Mouse (Mus musculus): ENCODE results near the gene Rd3l.

The Rd3l gene

DNA sequence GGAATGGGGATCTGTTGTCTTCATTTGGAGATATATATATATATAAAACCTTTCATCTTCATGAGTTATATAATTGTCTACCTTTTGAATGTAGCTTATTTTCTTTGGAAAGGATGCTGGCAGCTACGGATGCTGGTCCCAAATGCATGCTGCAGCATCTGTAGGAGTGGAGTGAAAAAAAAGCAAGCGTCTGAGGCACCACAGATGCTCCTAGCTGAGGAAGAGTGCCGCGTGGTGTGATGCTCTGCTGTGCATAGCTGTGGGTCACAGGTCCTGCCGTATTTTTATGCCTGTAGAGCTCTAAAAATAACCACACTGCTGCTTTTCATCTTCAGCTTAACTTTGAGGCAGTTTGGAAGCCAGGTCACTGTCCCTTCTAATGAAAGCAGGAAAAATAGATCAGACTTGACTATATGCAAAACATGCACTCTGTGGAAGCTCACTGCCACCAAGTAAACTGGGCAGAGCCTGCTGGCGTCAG lies at the start of gene Rd3l:
Gene Rd3l, minus strand, starts transcription at position 431 of the 481 bp plus-strand sequence.
- no peak for DNase-seq

DNA sequence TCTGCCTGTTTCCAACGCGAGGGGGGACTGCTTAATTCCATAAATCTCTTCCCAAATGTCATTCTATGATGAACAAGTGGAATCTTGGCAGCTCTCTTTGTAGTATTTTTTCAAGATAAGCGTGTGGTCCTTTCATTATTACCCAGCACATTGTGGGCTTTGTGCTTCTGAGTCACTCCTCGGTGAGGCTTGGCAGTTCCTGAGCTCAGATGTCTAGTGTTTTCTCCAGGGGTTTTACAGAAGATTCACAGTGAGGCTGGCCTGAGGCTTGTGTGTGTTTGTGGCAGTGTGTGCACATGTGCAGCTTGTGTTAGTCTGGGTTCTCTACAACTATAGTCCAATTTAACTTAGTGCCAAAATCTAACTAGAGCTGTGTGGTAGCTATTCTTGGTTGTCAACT lies 46.3 kb upstream of the Rd3l start:
- DNase-seq, result no peak

DNA sequence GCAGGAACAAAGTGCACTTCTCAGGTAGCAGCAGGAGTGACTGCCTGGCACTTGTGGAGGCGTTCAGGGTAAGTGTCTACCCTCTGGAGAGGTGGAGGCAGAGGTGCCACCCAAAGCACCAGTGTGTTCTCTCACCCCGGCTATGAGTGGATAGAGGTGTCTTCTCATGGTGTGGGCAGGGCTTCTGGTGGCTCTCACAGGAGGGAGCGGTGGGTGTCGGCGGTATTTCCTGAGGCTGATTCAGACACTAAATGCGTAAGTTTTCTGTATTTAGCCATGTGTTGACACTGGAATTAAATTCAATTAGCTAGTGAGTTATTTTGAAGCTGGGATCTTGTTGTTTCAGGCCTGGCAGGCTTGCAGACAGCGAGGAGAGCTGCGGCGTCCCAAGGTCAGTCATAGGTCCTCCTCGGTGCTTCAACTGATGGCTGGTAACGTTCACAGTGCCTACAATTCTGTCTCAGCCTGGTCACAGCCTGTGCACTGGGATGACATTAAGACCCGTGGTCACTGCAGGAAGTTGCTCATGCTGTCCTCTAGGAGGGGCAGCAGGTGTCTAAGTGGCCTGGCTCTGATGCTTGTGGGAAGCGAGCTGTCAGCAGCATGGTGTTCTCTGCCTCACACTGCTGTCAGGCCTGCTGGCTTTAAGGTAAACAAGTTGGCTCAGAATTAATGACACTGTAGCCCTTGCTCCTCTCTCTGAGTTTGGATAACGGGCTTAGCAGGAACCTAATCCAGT lies 45.0 kb upstream of the Rd3l start:
- DNase-seq, result no peak

DNA sequence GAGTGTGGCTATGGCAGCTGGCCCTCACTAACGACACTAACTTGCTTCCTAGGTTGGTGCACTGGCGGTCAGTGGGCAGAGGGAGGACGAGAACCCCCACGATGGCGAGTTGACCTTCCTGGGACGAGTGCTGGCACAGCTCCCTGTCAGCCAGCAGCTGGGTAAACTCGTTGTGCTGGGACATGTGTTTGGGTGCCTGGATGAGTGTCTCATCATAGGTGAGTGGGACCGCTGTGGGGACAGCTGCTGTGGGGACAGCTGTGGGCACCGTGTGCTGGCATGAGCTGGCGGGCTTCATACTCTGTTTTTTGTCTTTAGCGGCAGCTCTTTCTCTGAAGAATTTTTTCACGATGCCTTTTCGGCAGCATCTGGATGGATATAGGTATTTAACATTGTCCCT lies 44.3 kb upstream of the Rd3l start:
- DNase-seq, result no peak

DNA sequence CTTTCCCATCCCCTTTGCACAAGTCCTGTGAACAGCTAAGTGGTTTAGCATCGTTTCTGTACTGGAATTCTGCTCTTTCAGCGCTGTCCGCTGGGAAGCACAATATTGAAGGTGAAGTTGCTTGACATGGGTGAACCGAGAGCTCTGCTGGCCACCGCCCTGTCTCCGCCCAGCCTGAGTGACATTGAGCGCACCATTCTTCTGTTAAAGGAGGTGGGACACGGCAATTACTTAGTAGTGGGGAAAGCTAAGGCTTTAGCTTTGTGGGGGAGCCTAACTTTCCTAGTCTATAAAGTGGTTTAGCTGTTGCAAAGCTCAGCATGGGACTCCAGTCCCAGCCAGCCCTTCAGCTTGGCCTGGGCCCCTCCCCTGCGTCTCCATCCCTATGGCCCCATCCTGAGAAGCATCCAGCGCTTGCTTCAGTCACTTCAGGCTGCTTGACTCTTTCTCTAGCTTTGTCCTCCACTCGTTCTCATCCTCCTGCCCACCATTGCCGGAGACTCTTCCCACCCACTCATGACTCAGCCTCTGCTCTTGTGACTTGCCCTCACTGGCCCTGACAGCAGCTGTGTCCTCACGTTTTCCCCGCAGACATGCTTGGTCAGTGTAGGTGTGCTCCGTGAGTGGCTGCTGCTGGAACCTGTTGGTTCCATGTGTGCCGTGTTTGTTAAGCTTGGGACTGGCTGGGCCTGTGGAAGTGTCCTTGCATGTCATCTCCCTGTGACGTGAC lies 43.6 kb upstream of the Rd3l start:
- DNase-seq, result no peak

DNA sequence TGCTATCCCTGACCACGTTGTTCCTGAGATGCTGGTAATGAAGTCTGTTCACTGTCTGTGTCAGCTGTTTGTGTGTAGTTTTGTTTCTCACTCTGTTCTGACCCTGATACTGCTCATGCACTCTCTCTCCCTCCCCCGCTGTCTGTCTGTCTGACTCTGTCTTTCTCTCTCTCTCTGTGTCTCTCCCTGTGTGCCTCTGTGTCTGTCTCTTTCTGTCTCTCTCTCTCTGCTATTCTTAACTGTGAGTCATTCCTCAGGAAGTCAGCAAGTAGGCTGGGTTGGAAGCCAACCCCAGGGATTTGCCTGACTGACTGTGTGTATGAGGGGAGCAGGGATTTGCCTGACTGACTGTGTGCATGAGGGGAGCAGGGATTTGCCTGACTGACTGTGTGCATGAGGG lies 42.2 kb upstream of the Rd3l start:
- DNase-seq, result no peak

DNA sequence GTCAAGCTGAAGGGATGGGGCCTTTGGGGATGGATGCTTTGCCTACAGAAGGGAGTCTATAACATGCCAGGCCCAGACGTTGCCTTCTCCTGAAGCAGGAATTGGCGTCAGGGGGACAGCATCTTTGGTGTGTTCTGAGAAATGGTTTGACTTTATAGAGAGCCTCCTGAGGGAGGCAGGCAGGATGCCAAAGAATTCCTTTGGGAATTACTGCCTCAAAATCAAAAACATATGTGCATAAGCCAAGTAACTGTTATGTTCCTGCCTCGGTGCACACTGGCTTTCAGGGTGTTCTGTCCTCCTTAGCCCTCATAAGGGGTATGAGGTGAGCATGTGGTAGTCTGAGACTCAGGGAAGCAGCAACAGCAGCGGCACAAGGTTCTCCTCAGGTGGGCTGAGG lies 35.2 kb upstream of the Rd3l start:
- DNase-seq, result no peak

DNA sequence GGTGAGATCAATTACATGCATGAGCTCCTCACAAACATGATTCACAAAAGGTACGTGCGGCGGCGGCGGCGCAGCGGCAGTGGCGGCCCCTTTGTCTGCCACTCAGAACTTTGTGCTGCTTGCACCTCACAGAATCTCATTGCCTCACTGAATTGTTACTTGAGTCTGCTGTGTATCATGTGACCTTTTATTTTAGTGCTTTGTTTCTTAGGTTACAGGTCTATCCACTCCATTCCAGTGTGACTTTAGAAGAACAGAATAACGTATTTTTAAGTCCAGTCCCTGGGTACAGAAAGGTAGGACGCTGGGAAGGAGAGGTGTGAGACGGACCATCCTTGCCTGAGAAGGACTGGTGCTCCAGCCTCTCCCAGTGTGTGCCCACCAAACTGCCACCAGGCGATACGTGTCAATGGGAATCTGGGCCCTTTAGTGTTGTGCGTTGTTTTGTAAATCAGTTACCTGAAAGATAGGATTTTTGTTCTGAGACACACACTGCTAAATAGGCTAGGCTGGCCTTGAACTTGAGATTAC lies 32.2 kb upstream of the Rd3l start:
- DNase-seq, result no peak

DNA sequence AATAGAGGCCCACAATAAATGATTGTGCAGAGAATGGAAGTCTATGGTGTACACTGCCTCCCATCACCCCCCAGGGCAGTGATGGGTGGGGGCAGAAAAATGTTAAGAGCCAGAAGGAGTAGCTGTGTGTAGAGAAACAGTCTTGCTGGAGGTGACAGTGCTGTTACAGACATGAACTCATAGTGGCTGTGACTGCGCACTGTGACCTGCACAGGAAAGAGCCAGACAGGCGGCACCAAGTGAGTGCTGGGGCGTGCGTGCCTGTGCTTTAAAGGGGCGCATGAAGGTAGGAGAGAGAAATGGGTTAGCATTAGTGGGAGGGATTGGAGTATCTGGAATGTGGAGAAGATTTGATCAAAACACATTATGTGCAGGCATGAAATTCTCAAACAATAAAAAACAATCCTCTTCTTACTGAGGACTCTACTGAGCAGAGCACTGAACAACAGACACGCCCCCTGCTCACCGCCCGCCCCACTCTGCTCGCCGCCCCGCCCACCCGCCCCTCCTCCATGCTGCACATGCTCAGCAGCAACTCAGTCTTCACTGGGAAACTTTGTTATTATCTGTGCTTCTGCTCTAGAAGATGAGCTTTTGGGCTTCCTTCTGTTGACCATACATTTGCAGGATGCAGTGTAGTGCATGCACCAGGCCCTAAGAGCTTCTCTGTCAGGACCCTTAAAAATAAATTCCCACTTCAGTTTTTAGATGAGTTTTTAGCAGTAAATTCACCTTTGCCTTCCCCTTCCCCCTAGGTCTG lies 31.6 kb upstream of the Rd3l start:
- DNase-seq, result no peak

DNA sequence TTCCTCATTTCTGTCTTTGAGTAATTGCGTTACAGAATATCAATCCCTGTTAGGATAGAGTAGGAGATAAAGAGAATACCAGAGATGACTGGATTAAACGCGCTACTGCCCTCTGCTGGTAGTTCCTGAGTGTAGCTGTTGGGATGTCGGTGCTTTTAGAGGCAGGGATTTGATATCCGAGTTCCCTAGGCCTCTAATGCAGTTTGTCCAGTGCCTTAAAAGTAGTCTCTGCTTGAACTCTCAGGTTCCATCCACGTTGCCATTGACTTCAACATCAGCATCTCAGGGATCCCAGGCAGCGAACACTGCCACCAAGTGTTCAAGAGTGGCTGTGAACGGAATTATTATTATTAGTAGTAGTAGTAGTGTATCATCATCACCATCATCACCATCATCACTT lies 20.1 kb upstream of the Rd3l start:
- peak; percentile 82 to 89 for DNase-seq

DNA sequence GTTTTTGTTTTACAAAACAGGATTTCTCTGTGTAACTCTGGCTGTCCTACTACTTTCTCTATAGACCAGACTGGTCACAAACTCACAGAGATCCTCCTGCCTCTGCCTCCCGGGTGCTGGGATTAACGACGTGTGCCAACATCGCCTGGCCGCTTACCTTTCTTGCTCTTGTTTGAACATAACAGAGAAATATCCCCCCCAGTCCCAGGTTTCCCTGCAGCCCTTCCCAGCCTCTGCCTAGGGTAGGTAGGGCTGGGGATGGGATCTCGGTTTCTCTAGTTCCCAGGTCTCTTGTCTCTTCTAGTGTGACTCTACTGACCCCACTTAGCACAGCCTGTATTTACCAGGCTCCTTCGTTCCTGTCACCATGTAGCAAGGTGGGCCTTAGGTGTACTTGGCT lies 18.6 kb upstream of the Rd3l start:
- DNase-seq, result no peak

DNA sequence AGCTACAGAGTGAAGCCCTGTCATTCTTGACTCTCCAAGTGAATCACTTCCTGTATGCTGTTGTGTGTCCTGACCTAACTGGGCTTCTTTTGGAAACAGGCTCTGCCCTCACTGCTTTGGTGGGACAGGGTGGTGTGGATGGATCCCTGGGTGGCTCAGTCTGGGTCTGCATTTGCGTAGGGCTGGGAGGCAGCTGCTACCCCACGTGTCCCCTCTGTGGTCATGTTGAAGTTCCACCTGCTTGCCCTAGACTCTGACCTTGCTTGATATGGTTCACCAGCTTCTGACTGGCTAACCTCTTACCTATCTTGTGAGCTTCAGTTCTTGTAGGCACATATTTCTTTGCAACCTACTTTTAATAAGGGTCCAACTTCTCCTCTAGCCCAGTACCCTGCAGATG lies 14.0 kb upstream of the Rd3l start:
- DNase-seq, result no peak

DNA sequence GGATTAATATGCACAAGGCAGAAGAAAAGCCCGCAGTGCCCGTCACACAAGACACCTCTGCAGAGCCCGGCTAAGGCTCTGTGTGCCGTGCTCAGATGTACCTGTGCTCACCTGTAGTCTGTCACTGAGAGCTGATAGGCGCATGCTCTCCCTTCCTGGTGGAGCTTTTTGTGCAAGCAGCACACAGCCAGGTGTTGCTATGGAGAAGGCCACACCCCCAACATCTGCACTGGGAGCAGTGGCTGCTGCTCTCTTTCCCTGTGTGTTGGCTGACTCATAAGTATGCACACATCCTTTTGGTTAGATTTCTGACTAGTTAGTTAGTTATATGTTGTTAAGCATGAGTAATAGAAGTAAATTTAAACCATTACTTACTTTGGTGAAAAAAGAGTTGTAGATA lies 11.5 kb upstream of the Rd3l start:
- DNase-seq, result no peak

DNA sequence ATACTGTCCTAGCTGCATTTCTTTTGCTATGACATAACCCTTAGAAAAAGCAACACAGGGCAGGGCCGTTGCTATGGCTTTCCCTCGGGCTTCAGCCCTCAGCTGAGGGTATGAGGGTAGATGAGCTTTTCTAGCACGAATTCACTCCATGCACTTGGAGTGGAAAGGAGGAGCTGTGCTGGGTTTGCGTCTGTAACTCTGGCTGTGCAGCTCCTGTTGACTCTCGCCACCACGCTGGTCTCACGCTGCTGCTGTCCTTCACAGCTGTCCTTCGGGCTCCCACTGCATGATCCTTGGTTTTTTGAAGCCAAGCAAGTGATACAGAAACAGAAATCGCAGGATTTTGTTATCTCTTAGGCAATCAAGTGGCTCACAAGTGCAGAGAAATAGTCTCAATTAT lies 5.6 kb upstream of the Rd3l start:
- DNase-seq, result no peak

DNA sequence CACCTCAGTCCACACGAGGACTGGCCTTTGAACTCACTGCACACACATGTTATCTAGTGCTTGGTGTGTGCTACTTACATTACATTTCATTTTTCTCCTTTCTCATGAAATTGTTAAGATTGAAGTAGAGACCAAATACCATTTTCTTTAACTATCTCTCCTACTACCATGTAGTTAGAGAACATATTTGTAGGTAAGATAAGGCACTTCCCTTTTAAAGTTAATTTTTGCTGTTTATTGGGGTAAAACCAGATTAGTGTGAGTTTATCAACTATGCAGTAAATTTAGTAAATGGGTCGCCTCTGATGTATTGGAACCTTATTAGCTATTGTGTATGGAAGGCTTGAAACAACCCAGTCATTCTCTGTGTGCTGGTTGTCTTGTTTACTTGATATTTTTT lies 2.0 kb upstream of the Rd3l start:
- DNase-seq, result no peak

DNA sequence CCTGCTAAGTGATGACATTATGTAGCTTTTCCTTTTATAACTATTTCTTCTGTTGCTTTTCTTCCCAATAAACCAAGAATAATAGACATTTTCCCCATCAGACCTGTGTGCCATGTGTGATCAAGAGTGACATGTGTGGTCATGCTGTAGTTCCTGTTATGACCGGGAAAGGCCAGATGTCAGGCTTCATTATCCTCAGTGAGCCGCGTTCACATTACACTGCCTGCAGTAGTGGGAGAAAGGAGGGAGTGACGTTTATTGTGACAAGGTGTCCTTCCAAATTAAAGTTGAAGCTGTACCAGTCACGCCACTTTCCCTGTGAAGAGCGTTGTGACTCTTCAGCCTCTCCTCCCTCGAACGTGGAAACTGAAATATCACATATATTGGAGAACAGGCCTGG lies 714 bp upstream of the Rd3l start:
- no peak for DNase-seq

DNA sequence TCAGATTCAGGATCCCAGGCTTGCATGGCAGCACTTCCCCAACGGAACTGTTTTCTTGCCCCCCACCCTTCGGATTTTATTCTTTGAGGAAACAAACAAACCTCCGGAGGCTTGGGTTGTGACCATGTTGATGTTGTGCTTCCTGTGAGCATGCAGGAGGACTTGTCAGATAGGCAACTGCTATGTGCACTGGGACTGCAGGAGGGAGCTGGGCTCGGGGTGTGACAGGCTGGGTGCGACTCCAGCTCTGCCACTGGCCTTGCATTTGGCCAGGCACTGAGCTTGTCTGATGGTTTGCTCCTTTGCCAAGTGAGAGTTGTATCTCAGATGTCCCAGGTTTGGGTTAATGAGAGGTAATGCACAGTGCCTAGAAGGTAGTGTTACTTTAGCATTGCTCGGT lies 2.8 kb downstream of the Rd3l start:
- DNase-seq, result no peak

DNA sequence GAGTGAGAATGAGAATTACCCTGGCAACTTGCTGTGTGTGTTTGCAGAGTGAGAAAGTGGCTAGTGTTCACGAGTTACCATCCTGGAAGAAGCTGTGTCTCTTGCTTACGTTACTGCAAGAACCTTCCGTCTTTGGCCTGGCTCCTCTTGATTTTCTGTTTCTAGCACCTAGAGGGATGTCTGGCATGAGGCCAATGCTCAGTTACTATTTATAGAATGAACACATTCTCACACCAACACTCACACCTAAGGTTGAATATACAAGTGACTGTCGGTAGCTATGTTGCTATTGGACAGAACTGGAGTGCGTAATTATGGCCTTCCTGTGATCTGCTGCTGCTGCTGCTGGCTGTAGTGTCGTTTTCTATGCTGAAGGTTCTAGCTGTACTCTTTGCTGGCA lies 4.0 kb downstream of the Rd3l start:
- DNase-seq, result peak; percentile 44 to 70

DNA sequence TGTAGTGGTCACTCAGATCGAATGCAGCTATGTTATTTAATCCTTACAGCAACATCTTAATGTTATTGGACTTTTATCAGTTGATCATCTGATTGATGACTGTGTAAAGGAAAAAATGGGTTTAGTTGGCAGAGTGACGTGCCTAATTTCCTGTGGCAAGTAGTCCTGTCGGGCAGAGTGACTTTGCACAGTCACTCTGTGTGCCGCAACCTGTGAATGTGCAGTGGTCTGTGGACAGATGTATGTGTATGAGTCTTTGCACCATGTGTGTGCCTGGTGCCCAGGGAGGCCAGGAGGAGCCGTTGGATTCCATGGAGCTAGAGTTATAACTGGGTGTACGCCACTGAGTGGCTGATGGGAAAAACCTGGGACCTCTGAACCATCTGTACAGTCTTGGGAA lies 6.5 kb downstream of the Rd3l start:
- no peak for DNase-seq

DNA sequence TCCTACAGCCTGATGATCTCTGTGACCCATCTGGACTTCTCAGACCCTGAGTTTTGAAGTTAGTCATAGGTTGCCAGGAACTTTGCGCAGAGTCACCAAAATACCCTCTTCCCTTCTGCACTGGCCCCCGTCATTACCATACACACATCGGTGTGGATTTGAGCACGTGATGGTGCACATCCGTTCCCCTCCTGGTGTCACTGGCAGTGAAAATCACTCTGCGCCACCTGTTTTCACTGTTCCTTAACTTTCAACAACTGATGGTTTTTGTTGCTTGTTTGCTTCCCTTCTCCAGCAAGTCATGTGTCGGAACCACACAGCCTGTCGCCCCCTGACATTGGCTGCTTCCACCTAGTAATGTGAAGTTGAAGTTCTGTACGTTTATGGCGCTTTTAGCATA lies 8.6 kb downstream of the Rd3l start:
- DNase-seq, result no peak

DNA sequence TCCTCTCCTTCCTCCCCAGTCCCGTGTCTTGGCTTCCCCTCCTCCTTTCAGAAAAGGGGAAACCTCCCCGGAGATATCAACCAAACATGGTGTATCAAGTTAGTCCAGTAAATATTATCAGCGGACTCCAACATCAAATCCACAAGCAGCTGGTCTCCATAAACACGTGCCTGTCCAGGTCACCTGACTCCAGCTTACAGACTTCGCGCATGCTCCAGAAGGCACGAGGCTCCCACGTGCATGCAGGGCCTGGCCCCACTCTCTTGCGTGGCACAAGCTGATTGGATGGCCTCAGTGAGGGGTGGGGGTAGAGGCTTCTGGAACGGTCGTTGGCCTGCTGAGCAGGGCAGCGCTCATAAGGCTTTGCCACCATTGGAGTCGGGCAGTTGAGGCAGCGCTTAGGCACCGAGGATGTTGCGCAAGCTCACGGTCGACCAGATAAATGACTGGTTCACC lies 9.9 kb downstream of the Rd3l start, which contains the start of gene Tdrd9:
Gene Tdrd9, plus strand, starts transcription at position 329 of the 456 bp plus-strand sequence.
- DNase-seq, result no peak

DNA sequence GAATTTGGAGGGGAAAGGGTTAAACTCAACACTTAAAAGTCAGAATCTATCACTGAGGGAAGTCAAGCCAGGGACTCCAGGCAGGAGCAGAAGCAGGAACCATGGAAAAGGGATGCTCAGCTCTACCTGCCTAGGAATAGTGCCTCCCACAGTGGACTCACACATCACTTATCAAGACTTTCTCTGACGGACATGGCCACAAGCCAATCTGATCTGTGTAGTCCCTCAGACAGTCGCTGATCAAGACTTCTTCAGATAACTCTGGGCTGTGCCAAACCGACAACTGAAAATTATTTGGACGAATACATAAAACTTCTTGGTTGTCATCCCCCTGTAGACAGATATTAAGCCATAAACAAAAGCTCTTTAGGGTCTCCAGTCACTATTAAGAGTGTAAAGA lies 11.0 kb downstream of the Rd3l start:
- DNase-seq, result no peak

DNA sequence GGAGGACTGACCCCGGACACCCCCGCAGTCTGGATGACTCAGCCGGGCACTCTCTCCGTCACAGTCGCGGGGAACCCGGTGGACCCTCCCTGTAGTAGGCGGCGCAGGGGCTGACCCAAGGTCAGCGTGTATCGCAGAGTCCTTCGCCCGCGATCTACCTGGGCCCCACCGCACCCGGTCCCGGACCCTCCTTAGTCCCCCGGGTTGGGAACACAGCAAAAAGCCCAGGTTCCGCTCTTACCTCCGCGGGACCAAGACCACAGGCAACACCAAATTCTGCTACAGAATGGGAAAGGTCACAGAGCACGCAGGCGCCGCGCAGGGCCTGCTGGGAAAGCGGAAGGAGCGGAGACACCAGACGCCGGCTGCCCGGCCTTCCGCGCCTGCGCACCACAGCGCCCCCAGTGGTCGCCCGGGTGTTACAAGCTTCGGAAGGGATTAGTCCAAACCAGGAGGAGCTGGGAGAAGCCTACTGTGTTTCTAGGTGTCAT lies 14.4 kb downstream of the Rd3l start, which contains the start of gene Atp5mpl:
Gene Atp5mpl, minus strand, starts transcription at position 295 of the 491 bp plus-strand sequence.
- DNase-seq, result peak; percentile 100
